Mouse (Mus musculus) heart, postnatal 0 days (tissue): ENCODE data around the gene Fyb.

Experiments used
- CTCF ChIP-seq: IDR thresholded peaks from 2 replicates; pipeline ENCODE4 v1.5.1; 2016; ENCODE audit warnings: antibody characterized with exemption, control low read depth, low read depth
- EP300 ChIP-seq: IDR thresholded peaks from 2 replicates; pipeline ENCODE4 v1.6.1; 2016; ENCODE audit warnings: antibody characterized with exemption, low read depth

- TF ChIP-seq CTCF (no peak), EP300 (no peak)
Observed at GRCm38 (mm10) chr15:6551875-6552274, 29.2 kb downstream of the Fyb start.
